Mouse (Mus musculus) lung, postnatal 0 days (tissue): Measurements from ENCODE around the gene Vmn1r87.

Source experiments
- CTCF ChIP-seq: IDR thresholded peaks from 2 replicates; pipeline ENCODE4 v1.5.1; 2016; ENCODE audit warnings: antibody characterized with exemption, mild to moderate bottlenecking
- EP300 ChIP-seq: IDR thresholded peaks from 2 replicates; pipeline ENCODE4 v1.6.1; 2016; ENCODE audit warnings: antibody characterized with exemption, mild to moderate bottlenecking, control low read depth

GRCm38 (mm10) chr7:13140057-13140456 lies at the start of gene Vmn1r87:
- TF ChIP-seq EP300 (no peak), CTCF (no peak)
